Mouse (Mus musculus) MEL (cell line): ENCODE measurements around the gene Tbc1d1. TPM values are rescaled to one million over a fixed set of nuclear protein-coding genes. Genes with fewer than 3 reads are reported as not detected.

ENCODE experiments used
- DNase-seq: peaks from one replicate; pipeline ENCODE4 v3.0.0; 2011; ENCODE audit warnings: low read depth, low spot score
- H3K27ac ChIP-seq: 2 replicates; pipeline ENCODE4 v1.5.1; 2012; ENCODE audit warnings: low read depth, mild to moderate bottlenecking, control low read depth, low read length, moderate library complexity; ENCODE audit not compliant: control insufficient read depth
- H3K27me3 ChIP-seq, 2 experiments: fragments of 150-350 bp in 1 of 2; sonication (generic) in 1 of 2; 2 replicates each; pipeline ENCODE4 v1.6.1; 2012; ENCODE audit warnings: low read length in 2 of 2, mild to moderate bottlenecking in 2 of 2, improper control_type of control experiment in 1 of 2, moderate library complexity in 1 of 2; ENCODE audit not compliant: insufficient read depth in 2 of 2, control insufficient read depth in 1 of 2
- H3K36me3 ChIP-seq, 2 experiments: 2 replicates each; pipeline ENCODE4 v1.6.1; 2012 to 2014; ENCODE audit warnings: low read length in 2 of 2, improper control_type of control experiment in 1 of 2, inconsistent platforms in 1 of 2, mild to moderate bottlenecking in 1 of 2; ENCODE audit not compliant: insufficient read depth in 2 of 2, control insufficient read depth in 1 of 2
- H3K4me1 ChIP-seq, 2 experiments: fragments of 150-350 bp in 1 of 2; sonication (generic) in 1 of 2; 2 replicates each; pipeline ENCODE4 v1.6.1; 2012; ENCODE audit warnings: low read length in 2 of 2, improper control_type of control experiment in 1 of 2, mild to moderate bottlenecking in 1 of 2; ENCODE audit not compliant: insufficient read depth in 2 of 2, control insufficient read depth in 1 of 2
- H3K4me3 ChIP-seq, 2 experiments: fragments of 150-350 bp in 1 of 2; sonication (generic) in 1 of 2; 2 replicates each; pipeline ENCODE4 v1.5.1; 2012; ENCODE audit warnings: low read depth in 2 of 2, low read length in 2 of 2, mild to moderate bottlenecking in 2 of 2, moderate library complexity in 2 of 2, control low read depth in 1 of 2, improper control_type of control experiment in 1 of 2; ENCODE audit not compliant: control insufficient read depth in 1 of 2, insufficient read depth in 1 of 2
- H3K79me2 ChIP-seq: 2 replicates; pipeline ENCODE4 v1.6.1; 2012; ENCODE audit warnings: mild to moderate bottlenecking, low read length, moderate library complexity; ENCODE audit not compliant: control insufficient read depth, poor library complexity, insufficient read depth
- H3K9ac ChIP-seq: 2 replicates; pipeline ENCODE4 v1.6.1; 2012; ENCODE audit warnings: low read depth, mild to moderate bottlenecking, control low read depth, low read length, moderate library complexity; ENCODE audit not compliant: control insufficient read depth, poor library complexity, severe bottlenecking
- H3K9me3 ChIP-seq: fragments of 150-350 bp; sonication (generic); replicated peaks from 2 replicates; pipeline ENCODE4 v1.6.1; 2012; ENCODE audit warnings: mild to moderate bottlenecking, low read length, improper control_type of control experiment, moderate library complexity; ENCODE audit not compliant: insufficient read depth
- CHD1 ChIP-seq: IDR thresholded peaks from 2 replicates; pipeline ENCODE4 v1.6.1; 2012; ENCODE audit warnings: low read depth, mild to moderate bottlenecking, inconsistent platforms, low read length, improper control_type of control experiment
- CTCF ChIP-seq, 3 experiments: IDR thresholded peaks in 2 of 3; conservative IDR thresholded peaks in 1 of 3; 2 replicates each; pipeline ENCODE4 v1.5.1; 2011 to 2012; ENCODE audit warnings: low read length in 3 of 3, low read depth in 2 of 3, mild to moderate bottlenecking in 2 of 3, improper control_type of control experiment in 1 of 3, inconsistent platforms in 1 of 3, mixed read lengths in 1 of 3, moderate library complexity in 1 of 3; ENCODE audit not compliant: control insufficient read depth in 1 of 3, insufficient read depth in 1 of 3, poor library complexity in 1 of 3, severe bottlenecking in 1 of 3
- GABPA ChIP-seq: IDR thresholded peaks from 2 replicates; pipeline ENCODE4 v1.6.1; 2012; ENCODE audit warnings: low read depth, mild to moderate bottlenecking, inconsistent platforms, low read length, improper control_type of control experiment, moderate library complexity
- GATA1 ChIP-seq: IDR thresholded peaks from 2 replicates; pipeline ENCODE4 v1.6.1; 2011; ENCODE audit warnings: low read depth, low read length, improper control_type of control experiment
- HCFC1 ChIP-seq: IDR thresholded peaks from 2 replicates; pipeline ENCODE4 v1.6.1; 2012; ENCODE audit warnings: low read depth, mild to moderate bottlenecking, inconsistent platforms, low read length, improper control_type of control experiment, moderate library complexity
- MAFK ChIP-seq: IDR thresholded peaks from 2 replicates; pipeline ENCODE4 v1.6.1; 2011; ENCODE audit warnings: low read depth, mild to moderate bottlenecking, low read length, improper control_type of control experiment, borderline replicate concordance
- MAX ChIP-seq: IDR thresholded peaks from 2 replicates; pipeline ENCODE4 v1.6.1; 2011; ENCODE audit warnings: low read length, improper control_type of control experiment
- MAZ ChIP-seq: IDR thresholded peaks from 2 replicates; pipeline ENCODE4 v1.6.1; 2012; ENCODE audit warnings: low read depth, mild to moderate bottlenecking, inconsistent platforms, low read length, improper control_type of control experiment
- MEF2A ChIP-seq: IDR thresholded peaks from 2 replicates; pipeline ENCODE4 v1.6.1; 2014; ENCODE audit warnings: low read depth, mild to moderate bottlenecking, inconsistent platforms, low read length, improper control_type of control experiment; ENCODE audit not compliant: poor library complexity, insufficient replicate concordance, severe bottlenecking; ENCODE audit errors: extremely low read depth
- MYC ChIP-seq: IDR thresholded peaks from 2 replicates; pipeline ENCODE4 v1.6.1; 2011; ENCODE audit warnings: low read depth, mild to moderate bottlenecking, low read length, improper control_type of control experiment, moderate library complexity
- NELFE ChIP-seq: IDR thresholded peaks from 2 replicates; pipeline ENCODE4 v1.6.1; 2011; ENCODE audit warnings: low read depth, low read length, improper control_type of control experiment
- POLR2AphosphoS2 ChIP-seq: IDR thresholded peaks from 2 replicates; pipeline ENCODE4 v1.6.1; 2011; ENCODE audit warnings: low read length, improper control_type of control experiment
- SMC3 ChIP-seq: IDR thresholded peaks from 2 replicates; pipeline ENCODE4 v1.6.1; 2011; ENCODE audit warnings: low read depth, low read length, improper control_type of control experiment
- TBP ChIP-seq: IDR thresholded peaks from 2 replicates; pipeline ENCODE4 v1.8.0; 2011; ENCODE audit warnings: low read depth, low read length, improper control_type of control experiment
- TCF12 ChIP-seq: IDR thresholded peaks from 2 replicates; pipeline ENCODE4 v1.6.1; 2014; ENCODE audit warnings: low read depth, mild to moderate bottlenecking, inconsistent platforms, low read length, improper control_type of control experiment, moderate library complexity
- UBTF ChIP-seq: IDR thresholded peaks from 2 replicates; pipeline ENCODE4 v1.6.1; 2012; ENCODE audit warnings: low read depth, mild to moderate bottlenecking, inconsistent platforms, low read length, improper control_type of control experiment, moderate library complexity, borderline replicate concordance; ENCODE audit not compliant: insufficient read depth
- USF1 ChIP-seq: IDR thresholded peaks from 2 replicates; pipeline ENCODE4 v1.6.1; 2014; ENCODE audit warnings: low read depth, mild to moderate bottlenecking, inconsistent platforms, low read length, improper control_type of control experiment, moderate library complexity
- USF2 ChIP-seq, 2 experiments: IDR thresholded peaks; 2 replicates each; pipeline ENCODE4 v1.6.1; 2011 to 2012; ENCODE audit warnings: improper control_type of control experiment in 2 of 2, low read length in 2 of 2, borderline replicate concordance in 1 of 2, inconsistent platforms in 1 of 2, low read depth in 1 of 2, mild to moderate bottlenecking in 1 of 2; ENCODE audit not compliant: insufficient read depth in 1 of 2
- ZC3H11A ChIP-seq: IDR thresholded peaks from 2 replicates; pipeline ENCODE4 v1.6.1; 2012; ENCODE audit warnings: low read depth, mild to moderate bottlenecking, inconsistent platforms, low read length, improper control_type of control experiment
- ZMIZ1 ChIP-seq: IDR thresholded peaks from 2 replicates; pipeline ENCODE4 v1.6.1; 2012; ENCODE audit warnings: low read depth, mild to moderate bottlenecking, inconsistent platforms, low read length, improper control_type of control experiment, moderate library complexity
- ZNF384 ChIP-seq: IDR thresholded peaks from 2 replicates; pipeline ENCODE4 v1.6.1; 2012; ENCODE audit warnings: low read depth, mild to moderate bottlenecking, inconsistent platforms, low read length, improper control_type of control experiment
- polyA plus RNA-seq, 2 experiments: library from polyadenylated mRNA; stranded (reverse) in 1 of 2; unstranded in 1 of 2; fragments of >175 nt in 1 of 2; fragments of >200 nt in 1 of 2; gene quantifications; 2 replicates each; pipeline versions ENCODE4 v1.2.1 to v1.2.4; 2012; ENCODE audit warnings: low replicate concordance in 2 of 2, low read depth in 1 of 2; ENCODE audit not compliant: insufficient read length in 2 of 2, insufficient read depth in 1 of 2, missing spikeins in 1 of 2
- total RNA-seq: library from RNA; depleted of rRNA; stranded (reverse); fragments of 300-350 nt; gene quantifications from 2 replicates; pipeline ENCODE4 v1.2.3, GENCODE M21; 2012

Tbc1d1 gene
- total and polyA plus RNA-seq, 3 experiments = 22.5 to 24.4 TPM; not detected in 1

DNA sequence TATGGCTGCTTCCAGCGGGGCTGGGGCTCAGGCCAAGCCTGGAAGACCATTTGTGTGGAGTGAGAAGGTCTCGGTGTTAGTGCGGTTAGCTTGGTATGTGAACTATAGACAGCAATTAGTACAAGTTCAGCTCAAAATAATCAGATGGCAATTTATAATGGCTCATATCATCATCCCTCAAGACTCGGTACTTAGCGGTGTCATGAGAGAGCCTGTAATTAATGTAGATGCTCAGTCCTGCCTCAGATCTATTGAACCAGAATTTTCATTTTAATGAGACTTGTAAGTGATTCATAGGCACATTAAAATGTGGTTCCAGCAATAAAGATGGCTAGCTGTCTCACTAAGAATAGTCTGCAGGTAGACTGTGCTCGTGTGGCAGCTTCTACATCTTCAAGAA lies 51.7 kb downstream of the Tbc1d1 start:
- no peak for TF ChIP-seq SMC3
- no peak for TF ChIP-seq CTCF (IDR thresholded peaks at IDR 0.05 in 2 of 3, conservative IDR thresholded peaks at IDR 0.05 in 1 of 3; ENCODE audit: control insufficient read depth in 1 of 3, insufficient read depth in 1 of 3, low read depth in 2 of 3, low read length in 3 of 3, poor library complexity in 1 of 3, severe bottlenecking in 1 of 3)
- TF ChIP-seq UBTF = no peak
- TF ChIP-seq MEF2A = no peak
- TF ChIP-seq POLR2AphosphoS2 = no peak
- no peak for TF ChIP-seq MAZ
- TF ChIP-seq TCF12 = no peak
- TF ChIP-seq ZC3H11A = no peak
- TF ChIP-seq USF1 = no peak
- TF ChIP-seq TBP = no peak
- TF ChIP-seq USF2 (IDR thresholded peaks at IDR 0.05; ENCODE audit: borderline replicate concordance in 1 of 2, insufficient read depth in 1 of 2, low read depth in 1 of 2, low read length in 2 of 2) = no peak
- TF ChIP-seq MYC = no peak
- TF ChIP-seq HCFC1 = no peak
- no peak for TF ChIP-seq MAX
- no peak for TF ChIP-seq CHD1
- no peak for TF ChIP-seq MAFK
- no peak for TF ChIP-seq GABPA
- no peak for TF ChIP-seq ZMIZ1
- peaks cover 0 to 9% of the 10 kb centered on the region in 2 experiments; a peak in 2 of 4 replicates for H3K36me3 ChIP-seq
- peaks cover 0 to 8% of the 10 kb centered on the region in 2 experiments; a peak in 2 of 4 replicates for H3K4me1 ChIP-seq
- no peak overlapping the region for H3K9ac ChIP-seq
- no peaks in the 10 kb centered on the region for H3K9me3 ChIP-seq
- H3K4me3 ChIP-seq = no peak overlapping the region
- peaks cover 1% of the 10 kb centered on the region; the same call in 1 of the 2 replicates for H3K79me2 ChIP-seq
- no peak for DNase-seq
- H3K27ac ChIP-seq = no peak overlapping the region
- no peaks in the 10 kb centered on the region for H3K27me3 ChIP-seq

- H3K4me3 ChIP-seq = no peak overlapping the region
- peaks cover 1% of the 10 kb centered on the region; the same call in 1 of the 2 replicates for H3K79me2 ChIP-seq
- no peaks in the 10 kb centered on the region for H3K9me3 ChIP-seq
- H3K4me1 ChIP-seq = 0 out of 4 replicates have a peak, but pooled peaks cover 0 to under 1% of the 10 kb centered on the region in 2 experiments
- H3K27ac ChIP-seq = no peak overlapping the region
- no peaks in the 10 kb centered on the region; a peak in 1 of 4 replicates for H3K36me3 ChIP-seq
- DNase-seq = no peak
- no peak for TF ChIP-seq HCFC1
- TF ChIP-seq MEF2A = no peak
- TF ChIP-seq ZNF384 = no peak
- no peak for TF ChIP-seq CTCF (IDR thresholded peaks at IDR 0.05 in 2 of 3, conservative IDR thresholded peaks at IDR 0.05 in 1 of 3; ENCODE audit: control insufficient read depth in 1 of 3, insufficient read depth in 1 of 3, low read depth in 2 of 3, low read length in 3 of 3, poor library complexity in 1 of 3, severe bottlenecking in 1 of 3)
- no peak for TF ChIP-seq GATA1
- no peak for TF ChIP-seq NELFE
- TF ChIP-seq USF2 (IDR thresholded peaks at IDR 0.05; ENCODE audit: borderline replicate concordance in 1 of 2, insufficient read depth in 1 of 2, low read depth in 1 of 2, low read length in 2 of 2) = no peak
- no peak for TF ChIP-seq MAX
- H3K27me3 ChIP-seq = no peaks in the 10 kb centered on the region
- no peak overlapping the region for H3K9ac ChIP-seq
Measured at GRCm38 (mm10) chr5:64210817-64211216, 54.7 kb downstream of the Tbc1d1 start.
